Mouse (Mus musculus) spleen, postnatal 0 days (tissue): ENCODE data around the gene Rabggtb. TPM values are rescaled to one million over a fixed set of nuclear protein-coding genes. Genes with fewer than 3 reads are reported as not detected.

Source experiments
- polyA plus RNA-seq: library from polyadenylated mRNA; unstranded; fragments of >200 nt; fragmentation: Nextera tagmentation; extraction: Ambion mirVana; gene quantifications from 2 replicates; pipeline ENCODE4 v1.2.1, GENCODE M21; 2015

Gene Rabggtb
- polyA plus RNA-seq, result 51.3 and 53.9 TPM in 2 replicates

GRCm38 (mm10) chr3:153912546-153913509 is at the start of gene Rabggtb:
Gene Rabggtb, minus strand, starts transcription at chr3:153913009.

DNA sequence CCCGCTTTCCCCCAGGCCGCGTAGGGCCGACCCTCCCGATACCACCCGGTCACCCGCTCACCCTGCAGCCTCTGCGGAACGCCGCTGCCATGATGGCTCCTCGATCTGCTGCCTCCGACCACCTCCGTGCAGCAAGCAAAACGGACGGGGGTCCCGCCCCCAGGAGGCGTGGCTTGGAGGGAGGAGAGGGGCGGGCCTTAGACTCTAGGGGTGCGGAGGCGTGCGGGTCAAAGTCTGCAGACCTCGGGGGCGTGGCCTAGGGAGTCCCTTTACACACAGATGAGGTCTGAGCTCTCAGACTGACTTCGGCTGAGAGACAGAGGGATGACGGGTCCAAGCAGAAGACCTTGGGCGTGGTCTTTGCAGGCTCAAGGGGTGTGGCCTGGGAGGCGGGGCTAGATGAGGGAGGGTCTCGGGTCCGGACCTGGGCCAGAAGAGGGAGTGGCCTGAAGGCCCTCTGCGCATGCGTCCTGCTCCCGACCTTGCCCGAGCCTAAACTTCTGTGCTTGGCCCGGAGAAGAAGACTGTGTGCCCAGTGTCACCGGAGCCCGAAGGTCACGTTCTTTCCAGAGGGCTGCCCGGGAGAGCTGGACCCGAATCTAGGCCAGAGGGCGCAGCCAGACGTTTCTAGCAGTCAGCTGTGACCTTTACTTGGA is 31.7 kb upstream of the Rabggtb start, which contains the start of gene Acadm:
TSS of gene Acadm (minus strand) at position 298 of the 656 bp plus-strand sequence.

DNA sequence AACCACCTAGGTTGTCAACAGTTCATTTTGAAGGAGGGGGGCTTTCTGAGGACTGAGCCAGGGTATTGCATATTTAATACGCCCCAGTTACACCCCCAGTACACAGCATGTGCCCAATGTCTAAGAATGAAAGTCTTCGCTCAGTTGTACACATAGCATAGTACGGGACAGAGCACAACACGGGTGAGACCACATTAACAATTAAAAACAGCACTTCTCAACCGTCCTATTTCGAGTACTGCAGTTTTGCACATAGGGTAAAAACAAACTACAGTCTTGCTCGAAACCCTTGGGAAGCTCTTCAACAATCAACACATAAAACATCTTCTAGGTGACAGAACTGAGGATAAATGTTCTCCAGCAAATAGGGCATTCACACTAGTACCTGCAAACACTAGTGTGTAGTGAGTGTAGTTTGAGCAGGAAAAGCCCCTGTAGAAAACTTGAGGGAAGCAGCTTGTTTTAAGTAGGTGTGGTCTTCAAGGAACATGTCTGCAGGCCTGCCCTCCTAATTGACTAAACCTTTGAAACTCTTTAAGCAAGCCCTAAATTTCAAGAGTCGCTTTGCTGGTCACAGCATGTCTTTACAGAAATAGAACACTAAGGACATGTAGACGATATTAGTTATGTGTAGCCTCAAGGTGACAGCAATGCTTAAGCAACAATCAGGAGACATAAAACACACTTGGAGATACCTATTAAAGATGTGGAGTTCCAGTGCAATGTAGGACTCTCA is 6.5 kb downstream of the Rabggtb start, which contains the start of gene Msh4:
TSS of gene Msh4 (minus strand) at position 3 of the 736 bp plus-strand sequence.

Other genes with a start within 250 kb of the Rabggtb start
- gene St6galnac3, start 187.8 kb downstream of the Rabggtb start, polyA plus RNA-seq, result 28.6 and 39.5 TPM in 2 replicates
- gene Asb17, start 68.8 kb downstream of the Rabggtb start, polyA plus RNA-seq, result 3.7 and 4.2 TPM in 2 replicates
- gene Msh4, start 6.9 kb downstream of the Rabggtb start, polyA plus RNA-seq, result 0.07 and 0.12 TPM in 2 replicates
- gene Acadm, start 31.6 kb upstream of the Rabggtb start, polyA plus RNA-seq, result 35.4 and 39.9 TPM in 2 replicates
- gene Slc44a5, start 60.4 kb upstream of the Rabggtb start, polyA plus RNA-seq, result 0.35 and 0.39 TPM in 2 replicates